Mouse (Mus musculus) ES-E14 (cell line): ENCODE measurements at regions not wholly inside any gene's neighbourhood (a gene's known extent, or its start where the extent isn't known, plus 50 kb on each side); places are given as distances from the start of the nearest gene placed in this dataset.

ENCODE experiments used
- DNase-seq: peaks from one replicate; pipeline ENCODE4 v3.0.0-alpha.2; 2013; ENCODE audit warnings: low read depth, low spot score
- H3K27ac ChIP-seq: 2 replicates; pipeline ENCODE4 v1.5.1; 2012; ENCODE audit warnings: low read depth, mild to moderate bottlenecking, low read length, moderate library complexity, mixed read lengths; ENCODE audit not compliant: poor library complexity, insufficient read depth, severe bottlenecking
- H3K36me3 ChIP-seq: 2 replicates; pipeline ENCODE4 v1.6.1; 2012; ENCODE audit warnings: mild to moderate bottlenecking, low read length, moderate library complexity, mixed read lengths; ENCODE audit not compliant: control insufficient read depth, poor library complexity, insufficient read depth, severe bottlenecking
- H3K4me1 ChIP-seq, 2 experiments: fragments of 150-350 bp in 1 of 2; sonication (generic) in 1 of 2; 2 replicates each; pipeline ENCODE4 v1.6.1; 2012; ENCODE audit warnings: low read length in 2 of 2, mild to moderate bottlenecking in 1 of 2, mixed read lengths in 1 of 2; ENCODE audit not compliant: control insufficient read depth in 2 of 2, insufficient read depth in 2 of 2, poor library complexity in 1 of 2
- H3K4me3 ChIP-seq, 2 experiments: fragments of 150-350 bp in 1 of 2; sonication (generic) in 1 of 2; 2 replicates each; pipeline ENCODE4 v1.5.1; 2012; ENCODE audit warnings: low read length in 2 of 2, low read depth in 1 of 2, mild to moderate bottlenecking in 1 of 2, mixed read lengths in 1 of 2; ENCODE audit not compliant: insufficient read depth in 1 of 2, poor library complexity in 1 of 2, severe bottlenecking in 1 of 2
- H3K9ac ChIP-seq: 2 replicates; pipeline ENCODE4 v1.6.1; 2012; ENCODE audit warnings: low read depth, mild to moderate bottlenecking, low read length, mixed read lengths; ENCODE audit not compliant: poor library complexity, insufficient read depth, severe bottlenecking
- H3K9me3 ChIP-seq: fragments of 150-350 bp; sonication (generic); 2 replicates; pipeline ENCODE4 v1.6.1; 2012; ENCODE audit warnings: low read depth, mild to moderate bottlenecking, low read length; ENCODE audit not compliant: control insufficient read depth, insufficient read depth
- CHD2 ChIP-seq: IDR thresholded peaks from 2 replicates; pipeline ENCODE4 v1.6.1; 2014; ENCODE audit warnings: mild to moderate bottlenecking, low read depth, low read length, inconsistent platforms
- HCFC1 ChIP-seq: IDR thresholded peaks from 2 replicates; pipeline ENCODE4 v1.6.1; 2012; ENCODE audit warnings: low read length, inconsistent platforms, borderline replicate concordance; ENCODE audit not compliant: insufficient read depth
- MAFK ChIP-seq: IDR thresholded peaks from 2 replicates; pipeline ENCODE4 v1.6.1; 2014; ENCODE audit warnings: mild to moderate bottlenecking, low read depth, low read length, inconsistent platforms; ENCODE audit not compliant: insufficient read depth
- ZC3H11A ChIP-seq: IDR thresholded peaks from 2 replicates; pipeline ENCODE4 v1.6.1; 2012; ENCODE audit warnings: low read depth, mild to moderate bottlenecking, inconsistent platforms, low read length, borderline replicate concordance
- ZNF384 ChIP-seq: IDR thresholded peaks from 2 replicates; pipeline ENCODE4 v1.6.1; 2012; ENCODE audit warnings: low read depth, low read length, inconsistent platforms
- in situ Hi-C, 2 experiments: fragments of 600-800 bp; cut with MboI; formaldehyde crosslinking; loops; one replicate each; pipeline ENCODE4 v1.15.1; 2025; ENCODE audit warnings: low sequenced_read_pairs in 2 of 2, inconsistent platforms in 1 of 2; ENCODE audit not compliant: unreplicated experiment in 2 of 2

GRCm38 (mm10) chr12:73475020-73475419 lies 71.2 kb downstream of the Tmem30b start:
- H3K4me3 ChIP-seq: no peak overlapping the region
- H3K27ac ChIP-seq: no peak overlapping the region
- DNase-seq: no peak
- in situ Hi-C loops: no loop called here
- no peak overlapping the region for H3K9ac ChIP-seq
- no peaks in the 10 kb centered on the region for H3K36me3 ChIP-seq
- TF ChIP-seq MAFK: no peak
- no peak for TF ChIP-seq ZNF384
- TF ChIP-seq HCFC1: no peak
- TF ChIP-seq ZC3H11A: no peak
- TF ChIP-seq CHD2: no peak
- H3K4me1 ChIP-seq: 0 out of 4 replicates have a peak, but pooled peaks cover 0 to 1% of the 10 kb centered on the region in 2 experiments
- no peaks in the 10 kb centered on the region for H3K9me3 ChIP-seq

- Histone ChIP-seq H3K36me3 (no peaks in the 10 kb centered on the region), H3K9me3 (no peaks in the 10 kb centered on the region), H3K4me1 (0 out of 4 replicates have a peak, but pooled peaks cover 0 to 1% of the 10 kb centered on the region in 2 experiments), H3K27ac (no peak overlapping the region), H3K9ac (no peak overlapping the region), H3K4me3 (no peak overlapping the region)
- no peak for DNase-seq
- in situ Hi-C loops: loop anchor here in 1 of 2 experiments (25.0 kb wide), 1 partner anchor 436 kb away; no protein-coding TSS in a partner anchor
- TF ChIP-seq HCFC1 (no peak), MAFK (no peak), ZNF384 (no peak), ZC3H11A (no peak), CHD2 (no peak)
Observed at GRCm38 (mm10) chr12:73473111-73473510, 73.1 kb downstream of the Tmem30b start.

GRCm38 (mm10) chr12:73471966-73472365 lies 74.2 kb downstream of the Tmem30b start:
- Histone ChIP-seq H3K9me3 (no peaks in the 10 kb centered on the region), H3K27ac (no peak overlapping the region), H3K9ac (no peak overlapping the region), H3K36me3 (no peaks in the 10 kb centered on the region), H3K4me3 (no peak overlapping the region), H3K4me1 (0 out of 4 replicates have a peak, but pooled peaks cover 0 to 1% of the 10 kb centered on the region in 2 experiments)
- TF ChIP-seq ZNF384 (no peak), CHD2 (no peak), ZC3H11A (no peak), MAFK (no peak), HCFC1 (no peak)
- in situ Hi-C loops: loop anchor here in 1 of 2 experiments (25.0 kb wide), 1 partner anchor 435 kb away; no protein-coding TSS in a partner anchor
- no peak for DNase-seq

GRCm38 (mm10) chr12:73466484-73466883 lies 79.7 kb downstream of the Tmem30b start:
- DNase-seq: no peak
- no peak overlapping the region for H3K4me3 ChIP-seq
- H3K36me3 ChIP-seq: no peaks in the 10 kb centered on the region
- no peak overlapping the region for H3K9ac ChIP-seq
- in situ Hi-C loops: loop anchor here in 1 of 2 experiments (25.0 kb wide), 1 partner anchor 429 kb away; no protein-coding TSS in a partner anchor
- no peak overlapping the region for H3K27ac ChIP-seq
- no peaks in the 10 kb centered on the region for H3K9me3 ChIP-seq
- H3K4me1 ChIP-seq: peaks cover 0 to under 1% of the 10 kb centered on the region in 2 experiments; a peak in 1 of 4 replicates
- TF ChIP-seq ZC3H11A (no peak), CHD2 (no peak), ZNF384 (no peak), MAFK (no peak)

- in situ Hi-C loops: loop anchor here in 1 of 2 experiments (25.0 kb wide), 1 partner anchor 429 kb away; no protein-coding TSS in a partner anchor
- H3K27ac ChIP-seq: no peak overlapping the region
- DNase-seq: no peak
- H3K4me1 ChIP-seq: peaks cover 0 to 1% of the 10 kb centered on the region in 2 experiments; a peak in 1 of 4 replicates
- no peak overlapping the region for H3K4me3 ChIP-seq
- no peaks in the 10 kb centered on the region for H3K9me3 ChIP-seq
- no peak overlapping the region for H3K9ac ChIP-seq
- no peak for TF ChIP-seq CHD2
- TF ChIP-seq HCFC1: no peak
- TF ChIP-seq ZNF384: no peak
- TF ChIP-seq ZC3H11A: no peak
- TF ChIP-seq MAFK: no peak
- no peaks in the 10 kb centered on the region for H3K36me3 ChIP-seq
Observed at GRCm38 (mm10) chr12:73465975-73466374, 80.2 kb downstream of the Tmem30b start.
